Mouse (Mus musculus) E14TG2a.4 (cell line): ENCODE measurements around the gene Ell.

Experiments used
- CTCF ChIP-seq: conservative IDR thresholded peaks from 2 replicates; pipeline ENCODE4 v1.5.1; 2014; ENCODE audit warnings: low read length
- POU5F1 ChIP-seq: IDR thresholded peaks from 2 replicates; pipeline ENCODE4 v1.6.1; 2014; ENCODE audit warnings: low read length, borderline replicate concordance

DNA sequence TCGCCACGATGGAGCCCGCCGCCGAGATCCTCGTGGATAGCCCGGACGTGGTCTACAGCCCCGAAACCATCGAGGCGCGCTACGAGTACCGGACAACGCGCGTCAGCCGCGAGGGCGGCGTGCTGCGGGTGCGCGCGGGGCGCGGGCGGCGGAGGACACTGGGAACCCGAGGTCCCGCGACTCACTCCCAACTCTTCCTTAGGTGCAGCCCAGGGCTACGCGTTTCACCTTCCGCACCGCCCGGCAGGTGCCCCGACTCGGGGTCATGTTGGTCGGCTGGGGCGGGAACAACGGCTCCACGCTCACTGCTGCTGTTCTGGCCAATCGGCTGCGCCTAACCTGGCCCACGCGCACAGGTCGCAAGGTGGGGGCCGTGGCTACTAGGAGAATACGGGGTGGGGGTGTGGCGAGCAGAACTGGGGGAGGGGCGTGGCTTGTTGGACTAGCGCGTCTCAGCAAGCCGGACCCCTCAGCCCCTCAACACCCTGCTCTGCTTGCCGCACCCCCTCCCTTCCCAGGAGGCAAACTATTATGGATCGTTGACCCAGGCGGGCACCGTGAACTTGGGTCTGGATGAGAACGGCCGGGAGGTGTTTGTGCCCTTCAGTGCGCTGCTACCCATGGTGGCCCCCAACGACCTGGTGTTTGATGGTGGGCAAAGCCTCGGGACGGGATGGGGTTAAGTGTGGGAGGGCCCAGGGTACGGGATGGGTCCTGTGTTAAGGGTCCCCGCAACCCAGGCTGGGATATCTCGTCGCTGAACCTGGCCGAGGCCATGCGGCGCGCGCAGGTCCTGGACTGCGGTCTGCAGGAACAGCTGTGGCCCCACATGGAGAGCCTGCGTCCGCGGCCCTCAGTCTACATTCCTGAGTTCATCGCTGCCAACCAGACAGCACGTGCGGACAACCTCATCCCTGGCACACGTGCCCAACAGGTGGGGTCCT, 55.6 kb downstream of the Ell start:
- no peak for TF ChIP-seq CTCF
- TF ChIP-seq POU5F1, result no peak
